ENCODE assay signal across 10 mouse cellular contexts in genomic region chr14:24617393-24617861, GRCm38 (mm10).
DNase-seq lines count a peak whose midpoint lies in the region; ATAC-seq and TF ChIP-seq lines count a peak whose summit lies in the region.
"Had no signal": no experiment of that assay in that cellular context is flagged by ENCODE, and none has a peak within 500 bp of the region (broad histone marks: within the 10 kb centered on the region; RNA-seq: fewer than 3 reads in every experiment).

No protein-coding gene starts in this region.

- H3K4me2 ChIP-seq in hindbrain, embryonic 16.5 days (ENCODE audit: low read length), result no peak overlapping the region; the same call in 1 of the 2 replicates
- peak overlapping the region; percentile 35 for H3K4me2 ChIP-seq in midbrain, embryonic 13.5 days (replicated peaks)
- H3K4me2 ChIP-seq: limb, embryonic 15.5 days had no signal

- intact Hi-C loops in gastrocnemius, postnatal 14 days (cut with DNase I; ENCODE audit: low total_unique reads), result no loop called here

- peak overlapping the region; percentile 52 for H3K27ac ChIP-seq in testis, adult 2 months (ENCODE audit: control insufficient read depth, insufficient read depth, low read depth, low read length)
- peak overlapping the region; percentile 95 for H3K27ac ChIP-seq in hindbrain, embryonic 16.5 days (ENCODE audit: low read depth, low read length)
- H3K27ac ChIP-seq in midbrain, embryonic 13.5 days, result peak overlapping the region; percentile 100
- H3K27ac ChIP-seq: limb, embryonic 15.5 days had no signal

- H3K27me3 ChIP-seq in testis, adult 2 months (ENCODE audit: control insufficient read depth, insufficient read depth, low read length), result no peaks in the 10 kb centered on the region
- no peaks in the 10 kb centered on the region for H3K27me3 ChIP-seq in hindbrain, embryonic 16.5 days (replicated peaks; ENCODE audit: control insufficient read depth, insufficient read depth, low read length)
- H3K27me3 ChIP-seq in midbrain, embryonic 13.5 days, result no peaks in the 10 kb centered on the region
- H3K27me3 ChIP-seq: limb, embryonic 15.5 days had no signal

- TF ChIP-seq POLR2A in testis, adult 2 months (IDR thresholded peaks at IDR 0.05; ENCODE audit: control insufficient read depth, low read depth, low read length), result peak; percentile 55; the same call in 1 of the 2 replicates

- peak overlapping the region; percentile 86 for H3K4me3 ChIP-seq in testis, adult 2 months (ENCODE audit: control insufficient read depth, low read depth, low read length)
- H3K4me3 ChIP-seq in hindbrain, embryonic 16.5 days (ENCODE audit: low read length), result no peak overlapping the region
- no peak overlapping the region for H3K4me3 ChIP-seq in midbrain, embryonic 13.5 days (replicated peaks)
- H3K4me3 ChIP-seq: limb, embryonic 15.5 days had no signal

- H3K36me3 ChIP-seq in testis, adult 2 months (ENCODE audit: control insufficient read depth, insufficient read depth, low read length), result no peaks in the 10 kb centered on the region
- no peaks in the 10 kb centered on the region for H3K36me3 ChIP-seq in hindbrain, embryonic 16.5 days (ENCODE audit: control insufficient read depth, insufficient read depth, low read length)
- H3K36me3 ChIP-seq in midbrain, embryonic 13.5 days, result no peaks in the 10 kb centered on the region
- H3K36me3 ChIP-seq: limb, embryonic 15.5 days had no signal

- TF ChIP-seq CTCF in testis, adult 2 months (IDR thresholded peaks at IDR 0.05; ENCODE audit: control insufficient read depth, insufficient read depth, insufficient replicate concordance, low read depth, low read length), result no peak

- no peaks in the 10 kb centered on the region for H3K4me1 ChIP-seq in testis, adult 2 months (ENCODE audit: control insufficient read depth, insufficient read depth, low read length)
- H3K4me1 ChIP-seq in hindbrain, embryonic 16.5 days (ENCODE audit: control insufficient read depth, insufficient read depth, low read depth, low read length), result peaks cover 35% of the 10 kb centered on the region
- H3K4me1 ChIP-seq in midbrain, embryonic 13.5 days (replicated peaks), result peaks cover 56% of the 10 kb centered on the region

- H3K9me3 ChIP-seq in hindbrain, embryonic 16.5 days (ENCODE audit: control insufficient read depth, low read length), result no peaks in the 10 kb centered on the region
- H3K9me3 ChIP-seq in midbrain, embryonic 13.5 days, result no peaks in the 10 kb centered on the region
- H3K9me3 ChIP-seq: limb, embryonic 15.5 days had no signal

- 15% methylated on average over 10 of the region's 10 CpGs for WGBS in hindbrain, embryonic 16.5 days
- WGBS in midbrain, embryonic 13.5 days, result 1% methylated on average over 10 of the region's 10 CpGs

- DNase-seq in testis, postnatal 14 days (ENCODE audit: low spot score), result no peak
- no peak for DNase-seq in adrenal gland, adult 8-10 months
- DNase-seq in gastrocnemius, postnatal 14 days, result no peak
- DNase-seq in thymus, postnatal 36 days, result no peak

- ATAC-seq in hindbrain, embryonic 16.5 days, result peak; percentile 90
- peak; percentile 90 for ATAC-seq in midbrain, embryonic 13.5 days
- no peak for ATAC-seq in erythroid progenitor cell, adult 5-6 weeks (replicated peaks; ENCODE audit: low FRiP score, poor library complexity, severe bottlenecking)
- ATAC-seq: CD4-positive, CD25-positive, alpha-beta regulatory T cell, adult 4 months had no signal

- H3K9ac ChIP-seq in hindbrain, embryonic 16.5 days (ENCODE audit: low read depth, low read length), result peak overlapping the region; percentile 47
- H3K9ac ChIP-seq in midbrain, embryonic 13.5 days (replicated peaks), result peak overlapping the region; percentile 61
- H3K9ac ChIP-seq: limb, embryonic 15.5 days had no signal
